In genomic region chr2:33908374-33908773, GRCm38 (mm10) we compare ENCODE assay signal across 8 mouse cellular contexts. TPM values are rescaled to one million over a fixed set of nuclear protein-coding genes. Genes with fewer than 3 reads are reported as not detected.
DNase-seq lines count a peak whose midpoint lies in the region; ATAC-seq and TF ChIP-seq lines count a peak whose summit lies in the region.

No protein-coding gene starts in this region.

- no peak overlapping the region for H3K9ac ChIP-seq in intestine, postnatal 0 days (ENCODE audit: low read depth, low read length)
- no peak overlapping the region for H3K9ac ChIP-seq in liver, embryonic 16.5 days (ENCODE audit: low read depth, low read length)

- no peak for TF ChIP-seq POLR2A in spleen, adult 2 months (IDR thresholded peaks at IDR 0.05; ENCODE audit: low read depth, low read length)

- ATAC-seq in intestine, postnatal 0 days = peak; percentile 45; the same call in 1 of the 2 replicates
- ATAC-seq in liver, embryonic 16.5 days (ENCODE audit: low read depth) = peak; percentile 68

- H3K4me3 ChIP-seq in spleen, adult 2 months (ENCODE audit: extremely low read depth, insufficient read depth, insufficient read length) = no peak overlapping the region
- no peak overlapping the region for H3K4me3 ChIP-seq in intestine, postnatal 0 days (ENCODE audit: low read depth, low read length)
- H3K4me3 ChIP-seq in liver, embryonic 16.5 days (ENCODE audit: low read depth, low read length) = no peak overlapping the region

- peak overlapping the region; percentile 41 for H3K27ac ChIP-seq in spleen, adult 2 months (ENCODE audit: insufficient read depth, low read length)
- no peak overlapping the region for H3K27ac ChIP-seq in intestine, postnatal 0 days (ENCODE audit: low read depth, low read length)
- peak overlapping the region; percentile 53; the same call in 1 of the 2 replicates for H3K27ac ChIP-seq in liver, embryonic 16.5 days (ENCODE audit: low read length)

- no peaks in the 10 kb centered on the region for H3K36me3 ChIP-seq in spleen, adult 2 months (ENCODE audit: control insufficient read depth, insufficient read depth, low read length)
- no peaks in the 10 kb centered on the region for H3K36me3 ChIP-seq in intestine, postnatal 0 days (ENCODE audit: control insufficient read depth, insufficient read depth)
- no peaks in the 10 kb centered on the region for H3K36me3 ChIP-seq in liver, embryonic 16.5 days (ENCODE audit: control insufficient read depth, insufficient read depth)
- H3K36me3 ChIP-seq in splenic B cell, adult 2 months (ENCODE audit: control insufficient read depth, insufficient read depth, low read length, poor library complexity, severe bottlenecking) = no peaks in the 10 kb centered on the region

- H3K9me3 ChIP-seq in intestine, postnatal 0 days (ENCODE audit: control insufficient read depth) = no peaks in the 10 kb centered on the region
- no peaks in the 10 kb centered on the region for H3K9me3 ChIP-seq in liver, embryonic 16.5 days (replicated peaks; ENCODE audit: control insufficient read depth, low read length)

- no peak overlapping the region for H3K4me2 ChIP-seq in intestine, postnatal 0 days (replicated peaks; ENCODE audit: low read depth)
- H3K4me2 ChIP-seq in liver, embryonic 16.5 days (ENCODE audit: low read depth, low read length) = no peak overlapping the region

- TF ChIP-seq CTCF in spleen, adult 2 months (IDR thresholded peaks at IDR 0.05; ENCODE audit: extremely low read depth, insufficient read depth, insufficient read length, insufficient replicate concordance) = no peak
- no peak for TF ChIP-seq CTCF in intestine, postnatal 0 days (IDR thresholded peaks at IDR 0.05; ENCODE audit: low read depth)

- peaks cover 7% of the 10 kb centered on the region; the same call in 1 of the 2 replicates for H3K4me1 ChIP-seq in spleen, adult 2 months (ENCODE audit: control insufficient read depth, insufficient read depth, insufficient read length)
- no peaks in the 10 kb centered on the region for H3K4me1 ChIP-seq in intestine, postnatal 0 days (replicated peaks; ENCODE audit: control insufficient read depth, insufficient read depth, low read length)
- no peaks in the 10 kb centered on the region for H3K4me1 ChIP-seq in liver, embryonic 16.5 days (ENCODE audit: control insufficient read depth, low read depth, low read length)

- no peaks in the 10 kb centered on the region for H3K27me3 ChIP-seq in spleen, adult 2 months (ENCODE audit: control insufficient read depth, insufficient read depth, low read length)
- H3K27me3 ChIP-seq in intestine, postnatal 0 days (replicated peaks; ENCODE audit: control insufficient read depth, insufficient read depth, low read length) = no peaks in the 10 kb centered on the region
- no peaks in the 10 kb centered on the region for H3K27me3 ChIP-seq in liver, embryonic 16.5 days (ENCODE audit: control insufficient read depth, insufficient read depth, low read depth, low read length)
- H3K27me3 ChIP-seq in splenic B cell, adult 2 months (ENCODE audit: control insufficient read depth, insufficient read depth, low read length, poor library complexity, severe bottlenecking) = no peaks in the 10 kb centered on the region

- WGBS in spleen, adult 2 months = 2% methylated on average over 8 of the region's 8 CpGs
- 30% methylated on average over 8 of the region's 8 CpGs for WGBS in intestine, postnatal 0 days
- 11% methylated on average over 8 of the region's 8 CpGs for WGBS in liver, embryonic 16.5 days (ENCODE audit: insufficient replicate concordance)

- peak; percentile 31 to 49 for DNase-seq in spleen, adult 2 months (ENCODE audit: low read depth in 1 of 2, low spot score in 2 of 2)
- no peak for DNase-seq in spleen, postnatal 14 days (ENCODE audit: low spot score in 2 of 2)
- peak; percentile 20 to 56 for DNase-seq in heart, adult 18-20 months
- peak; percentile 21 for DNase-seq in splenic B cell, adult 2 months (ENCODE audit: low read depth, low spot score)
- DNase-seq in cerebellum, postnatal 14 days = no peak
- DNase-seq in cerebellum, postnatal 36 days = no peak

RNA-seq across cellular contexts. Expression of gene Mvb12b, which starts 20.6 kb away (rescaled TPM):
- polyA plus RNA-seq in spleen, adult 2 months (2012; rRNA removed) = 13.6 and 17.5 TPM in 2 replicates
- 10 to 100 TPM; 18.7 to 22.5 TPM for total RNA-seq in heart, adult 18-20 months (2021)
- polyA plus RNA-seq in intestine, postnatal 0 days (2015; fragmentation: Nextera tagmentation; extraction: Ambion mirVana) = 6.7 and 7.6 TPM in 2 replicates
- 8.7 and 11.0 TPM in 2 replicates for polyA plus RNA-seq in liver, embryonic 16.5 days (2015; fragmentation: Nextera tagmentation; extraction: Ambion mirVana)

Comparison
In these comparisons a context has a peak if more than half of its experiments do, and no peak if none do; other contexts are left out.
1. DNase-seq: peak in spleen, adult 2 months (2 of 2), heart, adult 18-20 months (2 of 2) and splenic B cell, adult 2 months (single experiment); none in spleen, postnatal 14 days (0 of 2), cerebellum, postnatal 14 days (0 of 2) and cerebellum, postnatal 36 days (0 of 2).